Mouse (Mus musculus) splenic B cell, adult 2 months (primary cell): ENCODE measurements around the gene Sap30l.
A peak's percentile ranks its signal among the peaks of the same experiment; 100 is the strongest.
"Not testable (repeated sequence)": the region's sequence is repeated elsewhere in the genome, so short reads cannot be mapped to it uniquely, and the experiment has no call there.

Source experiments
- DNase-seq: peaks from one replicate; pipeline ENCODE4 v3.0.0-alpha.2; 2011; ENCODE audit warnings: low read depth, low spot score
- H3K27me3 ChIP-seq: 2 replicates; pipeline ENCODE4 v1.6.1; 2012; ENCODE audit warnings: mild to moderate bottlenecking, low read length, moderate library complexity, mixed read lengths; ENCODE audit not compliant: control insufficient read depth, poor library complexity, insufficient read depth, severe bottlenecking
- H3K36me3 ChIP-seq: 2 replicates; pipeline ENCODE4 v1.6.1; 2012; ENCODE audit warnings: mild to moderate bottlenecking, low read length, moderate library complexity, mixed read lengths; ENCODE audit not compliant: control insufficient read depth, poor library complexity, insufficient read depth, severe bottlenecking

Gene Sap30l

DNA sequence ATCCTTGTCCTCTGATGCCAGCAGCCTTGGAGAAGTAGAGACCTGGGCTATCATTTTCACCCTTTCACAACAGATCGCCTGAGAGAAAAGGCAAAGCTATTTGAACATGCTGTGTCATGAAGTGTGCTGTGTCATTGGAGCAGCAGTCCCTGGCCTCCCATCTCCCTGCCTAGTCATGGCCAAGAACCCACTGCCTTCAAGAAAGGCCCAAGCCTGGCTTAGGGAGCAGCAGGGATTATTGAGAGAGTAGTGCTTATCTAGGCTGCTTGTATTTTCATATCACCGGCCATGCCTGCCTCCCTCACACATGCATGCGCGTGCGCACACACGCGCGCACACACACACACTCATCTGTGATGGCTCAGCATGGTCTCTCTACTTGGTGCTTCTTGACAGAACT lies 10.8 kb downstream of the Sap30l start:
- Histone ChIP-seq H3K27me3 (no peaks in the 10 kb centered on the region), H3K36me3 (peaks cover 3% of the 10 kb centered on the region)
- DNase-seq: no peak

DNA sequence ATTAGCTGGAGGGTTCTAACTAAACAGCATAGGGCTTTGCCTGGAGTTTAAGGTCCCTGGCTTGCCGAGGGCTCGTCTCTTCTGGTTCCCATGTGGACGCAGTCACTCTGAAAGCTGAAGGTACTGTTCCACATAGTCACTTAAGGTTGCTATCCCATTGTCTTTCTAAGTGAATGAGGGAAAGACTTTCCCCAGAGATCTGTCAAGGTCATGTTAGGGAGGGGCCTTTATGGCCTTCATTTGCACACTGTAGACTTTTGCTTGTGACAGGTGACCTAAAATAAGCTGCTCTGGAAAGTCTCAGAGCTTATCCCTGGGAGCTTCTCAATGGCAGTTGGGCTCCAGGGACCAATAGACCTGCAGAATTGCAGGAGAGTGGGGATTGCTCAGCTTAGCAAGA lies 12.2 kb downstream of the Sap30l start:
- no peak for DNase-seq
- no peaks in the 10 kb centered on the region for H3K27me3 ChIP-seq

DNA sequence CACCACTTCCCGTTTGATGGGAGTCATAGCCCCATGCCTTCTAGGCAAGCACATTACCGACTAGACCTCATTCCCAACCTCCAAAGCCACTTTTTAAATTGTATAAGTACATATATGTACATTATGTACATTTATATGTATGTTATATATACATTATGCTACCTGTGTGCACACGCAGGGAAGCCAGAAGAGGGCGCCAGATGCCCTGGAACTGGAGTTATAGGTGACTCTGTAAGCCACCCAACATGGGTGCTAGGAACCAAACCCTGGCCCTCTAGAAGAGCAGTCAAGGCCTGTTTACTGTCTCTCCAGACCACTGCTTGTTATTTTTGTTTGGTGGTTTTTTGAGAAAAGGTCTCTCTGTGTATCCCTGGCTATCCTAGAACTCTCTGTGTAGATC lies 16.8 kb downstream of the Sap30l start:
- H3K27me3 ChIP-seq: no peaks in the 10 kb centered on the region
- DNase-seq: no peak

More for the DNA sequence above, 12.2 kb downstream of the Sap30l start:
- H3K36me3 ChIP-seq: peaks cover 3% of the 10 kb centered on the region

DNA sequence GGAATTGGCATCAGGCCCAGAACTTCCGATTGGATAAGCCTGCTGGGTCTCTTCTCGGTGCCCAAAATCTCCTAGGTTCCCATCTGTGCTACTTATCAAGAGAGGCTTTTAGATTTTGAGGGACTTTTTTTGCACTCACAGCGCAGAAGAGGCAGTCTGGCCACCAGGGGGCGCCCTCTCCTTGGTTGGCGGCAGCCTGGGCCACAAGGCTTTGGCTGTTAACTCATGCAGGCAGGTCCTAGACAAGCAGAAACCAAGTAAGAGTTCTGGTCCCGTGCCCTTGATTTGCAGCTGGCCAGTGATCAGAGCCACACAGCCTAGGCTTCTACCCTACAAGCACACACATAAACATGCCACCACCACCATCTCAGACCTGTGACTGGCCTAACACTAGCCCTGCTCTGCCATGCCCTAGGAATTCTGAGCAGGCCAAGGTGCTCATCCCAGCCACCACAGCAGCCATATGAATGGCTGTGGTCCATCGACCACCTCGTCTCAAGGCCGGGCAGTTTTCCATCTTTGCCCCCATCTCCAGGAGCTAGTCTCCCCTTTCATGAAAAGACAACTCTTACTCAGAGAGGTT lies 18.7 kb downstream of the Sap30l start:
- DNase-seq: peak; percentile 80
- Histone ChIP-seq H3K27me3 (no peaks in the 10 kb centered on the region), H3K36me3 (no peaks in the 10 kb centered on the region)

More for the DNA sequence above, 16.8 kb downstream of the Sap30l start:
- H3K36me3 ChIP-seq: no peaks in the 10 kb centered on the region

DNA sequence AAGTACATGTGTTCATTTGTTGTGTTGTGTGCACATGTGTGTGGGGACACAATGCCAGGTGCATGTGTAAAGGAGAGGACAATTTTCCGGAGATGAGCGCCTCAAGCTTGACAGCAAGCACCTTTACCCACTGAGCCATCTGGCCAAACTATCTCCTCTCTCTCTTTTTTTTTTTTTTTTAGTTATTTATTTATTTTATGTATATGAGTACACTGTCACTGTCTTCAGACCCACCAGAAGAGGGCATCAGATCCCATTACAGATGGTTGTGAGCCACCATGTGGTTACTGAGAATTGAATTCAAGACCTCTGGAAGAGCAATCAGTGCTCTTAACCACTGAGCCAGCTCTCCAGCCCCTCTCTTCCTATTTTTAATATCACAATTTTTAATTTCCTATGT lies 21.7 kb downstream of the Sap30l start:
- not testable (repeated sequence) for DNase-seq, H3K27me3 ChIP-seq, H3K36me3 ChIP-seq

DNA sequence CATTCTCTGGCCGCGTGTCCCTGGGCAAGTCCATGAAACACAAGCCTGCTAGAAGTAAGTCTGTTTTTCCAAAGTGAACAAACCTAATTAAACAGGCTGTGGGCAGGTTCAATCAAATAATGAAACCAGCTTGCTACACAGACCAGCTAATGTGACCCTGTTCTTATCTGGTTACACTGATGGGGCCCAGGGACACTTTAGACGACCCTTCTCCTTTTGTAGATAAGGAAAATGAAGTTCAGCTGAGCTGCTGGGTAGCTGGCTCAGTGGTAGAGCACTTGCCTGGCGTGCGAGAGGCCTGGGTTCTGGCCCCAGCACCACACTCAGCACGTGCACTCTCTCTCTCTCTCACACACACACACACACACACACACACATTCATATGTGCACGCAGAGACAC lies 22.3 kb downstream of the Sap30l start:
- Histone ChIP-seq H3K27me3 (no peaks in the 10 kb centered on the region), H3K36me3 (no peaks in the 10 kb centered on the region)
- no peak for DNase-seq

DNA sequence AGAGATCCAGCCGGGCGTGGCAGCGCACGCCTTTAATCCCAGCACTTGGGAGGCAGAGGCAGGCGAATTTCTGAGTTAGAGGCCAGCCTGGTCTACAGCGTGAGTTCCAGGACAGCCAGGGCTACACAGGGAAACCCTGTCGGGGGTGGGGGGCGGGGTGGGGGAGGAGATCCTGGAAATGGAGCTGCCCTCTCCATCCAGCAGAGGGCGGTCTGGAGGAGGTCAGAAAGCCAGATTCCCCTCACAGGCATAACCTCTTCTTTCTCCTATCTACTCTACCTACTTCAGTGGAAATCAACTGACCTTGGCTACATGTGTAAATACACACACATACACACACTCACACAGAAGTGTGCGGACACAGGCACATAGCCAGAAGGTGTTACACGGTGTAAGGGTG lies 23.8 kb downstream of the Sap30l start:
- peak; percentile 34 for DNase-seq
- H3K36me3 ChIP-seq, H3K27me3 ChIP-seq: not testable (repeated sequence)

DNA sequence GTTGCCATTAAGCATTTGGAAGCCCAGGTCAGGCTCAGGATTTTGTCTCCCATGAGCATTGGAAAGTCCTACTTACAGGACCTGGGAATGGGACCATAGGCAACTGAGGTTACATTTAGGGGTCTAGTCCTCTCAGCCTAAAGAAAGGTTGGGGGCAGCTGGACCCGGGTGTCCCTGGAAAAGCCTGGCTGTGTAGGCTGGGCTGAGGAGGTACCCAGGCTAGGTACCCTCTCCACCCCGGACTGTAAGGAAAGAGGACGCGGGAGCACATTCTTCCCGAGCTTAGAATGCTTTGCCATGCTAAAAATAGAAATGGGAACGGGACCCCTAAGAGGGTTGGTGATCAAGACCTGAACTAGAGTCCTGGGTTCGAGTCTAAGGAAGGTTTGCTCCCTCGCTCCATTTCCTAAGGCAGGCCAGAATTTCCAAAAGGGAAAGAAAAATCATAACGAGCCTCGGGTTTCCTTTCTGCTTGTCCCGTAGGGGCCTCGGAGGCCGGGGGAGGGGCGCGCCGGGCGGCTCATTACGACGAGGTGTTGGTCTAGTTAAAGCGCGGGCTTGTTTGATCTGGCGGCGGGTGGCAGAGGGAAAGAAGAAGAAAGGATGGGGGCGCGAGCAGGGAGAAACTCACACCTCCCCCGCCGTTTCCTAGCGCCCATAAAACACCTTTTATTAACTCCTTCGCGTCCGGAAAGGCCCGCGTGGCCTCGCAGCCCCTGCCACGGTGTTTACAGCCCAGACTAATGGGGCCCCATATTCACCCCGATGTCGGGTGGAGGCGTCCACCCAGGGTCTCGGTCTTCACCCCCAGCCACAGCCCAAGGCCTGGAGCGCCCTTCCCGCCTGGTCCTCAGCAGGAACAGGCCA lies 25.8 kb downstream of the Sap30l start:
- H3K36me3 ChIP-seq: no peaks in the 10 kb centered on the region
- no peak for DNase-seq

DNA sequence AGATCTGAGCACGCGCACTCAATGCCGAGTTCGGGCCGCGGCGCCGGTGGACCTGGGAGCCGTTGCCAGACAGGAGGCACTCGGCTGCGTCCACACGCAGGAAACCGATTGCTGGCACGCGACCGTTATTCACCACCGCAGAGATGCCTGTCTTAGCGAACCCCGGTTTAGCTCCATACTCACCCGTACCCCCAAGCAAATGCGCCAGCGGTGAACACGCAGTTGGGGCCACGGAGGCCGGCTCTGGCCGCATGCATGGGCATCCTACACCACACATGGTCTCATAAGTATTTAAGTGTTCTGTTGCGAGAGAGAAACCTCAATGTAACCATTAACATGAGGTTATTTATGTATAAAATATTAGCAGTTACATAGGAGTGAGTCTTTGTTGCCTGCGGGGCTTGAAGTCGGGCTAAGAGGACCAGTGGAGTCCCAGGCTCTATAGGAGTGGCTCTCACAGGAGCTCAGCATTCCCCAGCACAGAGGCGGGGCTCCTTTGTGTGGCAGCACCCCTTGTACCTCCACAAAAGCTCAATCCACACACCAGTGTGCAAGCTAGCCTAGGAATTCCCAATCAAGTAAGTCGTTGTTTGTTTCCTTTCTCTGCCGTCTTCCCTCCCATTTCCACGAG lies 26.6 kb downstream of the Sap30l start:
- no peaks in the 10 kb centered on the region for H3K36me3 ChIP-seq
- peak; percentile 36 for DNase-seq
- no peaks in the 10 kb centered on the region for H3K27me3 ChIP-seq

More for the DNA sequence above, 25.8 kb downstream of the Sap30l start:
- no peaks in the 10 kb centered on the region for H3K27me3 ChIP-seq

DNA sequence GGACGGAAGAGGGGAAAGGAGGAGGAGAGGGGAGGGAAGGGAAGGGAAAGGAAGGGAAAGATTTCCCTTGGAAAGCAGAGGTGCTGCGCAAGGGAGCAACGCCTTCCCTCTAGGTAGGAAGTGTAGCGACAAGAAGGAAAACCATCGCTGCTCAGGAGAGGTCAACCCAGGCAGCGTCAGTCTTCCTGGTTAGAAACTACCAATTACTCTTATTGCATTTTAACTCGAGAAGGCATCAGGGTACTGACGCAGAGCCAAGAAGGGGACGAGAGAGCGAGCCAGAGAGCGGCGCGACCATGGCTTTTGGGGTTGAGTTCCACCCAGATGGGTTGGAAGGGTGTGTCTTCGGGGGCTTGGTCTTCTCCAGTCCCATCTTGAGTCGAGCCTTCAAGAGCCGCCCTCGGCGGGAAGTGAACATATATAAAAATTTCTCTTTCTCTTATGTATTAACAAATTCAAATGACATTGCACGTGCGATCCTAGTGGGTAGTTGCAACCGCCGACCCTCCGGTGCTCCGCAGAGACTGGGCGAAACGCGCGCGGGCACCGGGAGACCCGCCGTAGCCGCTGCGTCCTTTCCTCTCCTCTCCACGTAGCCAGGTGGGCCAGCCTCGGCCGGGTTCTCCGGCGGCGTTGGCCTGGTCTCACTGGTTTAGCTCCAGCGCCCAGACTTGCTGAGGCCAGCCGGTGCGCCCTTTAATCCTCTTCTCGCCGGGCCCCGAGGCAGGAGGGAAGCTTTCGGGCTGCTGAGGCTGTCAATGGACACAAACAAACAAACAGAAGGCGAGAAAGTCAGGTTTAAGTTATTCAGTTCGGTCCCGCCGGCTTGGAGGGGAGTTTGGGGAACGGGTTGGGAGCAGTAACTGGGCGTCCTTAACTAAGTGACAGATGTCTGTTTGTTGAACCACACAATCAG lies 27.8 kb downstream of the Sap30l start:
- no peak for DNase-seq
- no peaks in the 10 kb centered on the region for H3K36me3 ChIP-seq
- H3K27me3 ChIP-seq: no peaks in the 10 kb centered on the region

DNA sequence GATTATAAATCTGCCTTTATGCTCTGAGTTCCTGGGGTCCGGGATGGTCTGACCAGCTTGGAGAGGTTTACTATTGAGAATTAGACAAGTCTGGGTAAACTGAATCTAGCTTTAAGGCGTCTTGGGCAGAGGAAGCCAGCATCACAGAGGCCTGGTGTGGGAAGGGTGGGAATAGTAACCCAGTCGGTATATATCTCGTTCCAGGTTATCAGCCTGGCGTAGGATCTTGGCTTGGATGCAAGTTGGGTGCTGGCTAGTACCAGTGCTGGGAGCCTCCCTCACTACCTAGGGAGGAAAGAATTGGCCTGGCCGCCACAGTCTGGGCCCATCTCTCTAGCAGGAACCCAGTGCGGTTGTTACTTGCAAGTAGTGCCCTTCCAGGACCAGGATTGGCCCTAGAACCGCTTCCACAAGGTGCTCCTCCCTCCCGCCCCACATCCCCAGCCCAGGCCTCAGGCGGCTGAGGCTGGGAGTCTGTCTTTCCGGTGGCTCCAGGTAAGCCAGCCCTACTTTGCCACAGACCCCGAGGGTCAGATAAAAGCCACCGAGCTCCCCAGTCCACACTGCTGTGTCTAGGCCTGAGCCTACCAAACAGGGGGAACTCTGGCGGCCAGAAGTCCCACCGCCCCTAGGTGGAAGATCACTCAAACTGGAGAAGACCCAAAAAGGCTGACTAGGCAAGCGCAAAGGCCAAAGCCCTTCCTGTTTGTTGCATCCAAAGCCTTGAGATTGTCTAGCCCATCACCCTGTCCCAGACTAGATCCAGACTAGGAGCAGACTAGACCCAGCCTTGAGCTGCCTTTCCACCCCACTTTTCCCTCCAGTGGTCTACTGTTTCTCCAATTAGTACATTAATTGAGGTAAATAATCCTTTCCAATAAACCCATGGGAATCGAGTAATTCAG lies 28.7 kb downstream of the Sap30l start:
- Histone ChIP-seq H3K36me3 (no peaks in the 10 kb centered on the region), H3K27me3 (no peaks in the 10 kb centered on the region)
- DNase-seq: no peak

DNA sequence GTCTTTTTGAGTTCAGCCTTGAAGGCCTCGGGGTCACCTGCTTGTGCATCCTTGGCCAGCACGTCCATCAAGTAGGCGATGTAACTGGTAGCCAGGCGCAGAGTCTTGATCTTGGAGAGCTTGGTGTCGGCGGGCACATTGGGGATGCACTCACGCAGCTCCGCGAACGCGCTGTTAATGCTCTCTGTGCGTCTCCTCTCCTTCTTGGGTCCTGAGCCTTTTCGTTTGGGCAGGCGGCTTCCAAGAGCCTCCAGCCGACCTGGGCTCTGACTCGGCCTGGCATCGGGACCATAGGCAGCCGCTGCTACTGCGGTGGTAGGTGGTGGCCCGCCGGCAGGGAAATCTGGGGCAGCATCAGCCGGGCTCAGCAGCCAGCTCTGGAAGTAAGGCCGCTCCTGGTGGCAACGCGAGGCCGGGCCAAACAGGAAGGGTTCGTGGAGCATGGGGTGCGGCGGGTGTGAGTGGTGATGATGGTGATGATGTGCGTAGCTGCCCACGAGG lies 29.9 kb downstream of the Sap30l start:
- peaks cover 2% of the 10 kb centered on the region; the same call in 1 of the 2 replicates for H3K27me3 ChIP-seq
- no peaks in the 10 kb centered on the region for H3K36me3 ChIP-seq
- DNase-seq: no peak

DNA sequence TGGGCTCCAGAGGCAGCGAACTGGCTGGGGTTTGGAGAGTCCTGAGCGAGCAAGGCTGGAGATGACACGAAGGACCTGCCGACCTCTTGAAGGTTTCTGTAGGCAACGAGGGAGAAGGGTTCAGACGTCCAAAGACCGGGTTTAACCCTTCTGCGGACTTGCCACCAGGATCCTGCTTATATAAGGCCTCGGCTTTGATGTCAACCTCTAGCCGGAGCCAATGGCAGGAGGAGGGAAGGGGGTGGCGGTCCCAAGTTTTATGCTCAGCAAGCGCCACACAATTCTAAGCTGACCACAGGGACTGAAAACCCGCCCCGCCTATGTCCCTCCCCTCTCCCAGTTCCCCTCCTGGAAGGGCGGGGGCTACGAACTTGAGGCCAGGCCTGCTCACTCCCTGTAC lies 30.4 kb downstream of the Sap30l start:
- DNase-seq: no peak
- H3K27me3 ChIP-seq: peaks cover 2% of the 10 kb centered on the region; the same call in 1 of the 2 replicates

More for the DNA sequence above, 30.4 kb downstream of the Sap30l start:
- no peaks in the 10 kb centered on the region for H3K36me3 ChIP-seq
